Mouse (Mus musculus): ENCODE results near the gene Fam214a.

GRCm38 (mm10) chr9:75043191-75043590 is 90.5 kb downstream of the Fam214a start:
- TF ChIP-seq POLR2A (IDR thresholded peaks at IDR 0.05; ENCODE audit: insufficient read depth, low read depth, low read length): no peak
- TF ChIP-seq CTCF (IDR thresholded peaks at IDR 0.05; ENCODE audit: insufficient read depth, low read depth, low read length): no peak
